Mouse (Mus musculus): ENCODE data around the gene Mnt.

DNA sequence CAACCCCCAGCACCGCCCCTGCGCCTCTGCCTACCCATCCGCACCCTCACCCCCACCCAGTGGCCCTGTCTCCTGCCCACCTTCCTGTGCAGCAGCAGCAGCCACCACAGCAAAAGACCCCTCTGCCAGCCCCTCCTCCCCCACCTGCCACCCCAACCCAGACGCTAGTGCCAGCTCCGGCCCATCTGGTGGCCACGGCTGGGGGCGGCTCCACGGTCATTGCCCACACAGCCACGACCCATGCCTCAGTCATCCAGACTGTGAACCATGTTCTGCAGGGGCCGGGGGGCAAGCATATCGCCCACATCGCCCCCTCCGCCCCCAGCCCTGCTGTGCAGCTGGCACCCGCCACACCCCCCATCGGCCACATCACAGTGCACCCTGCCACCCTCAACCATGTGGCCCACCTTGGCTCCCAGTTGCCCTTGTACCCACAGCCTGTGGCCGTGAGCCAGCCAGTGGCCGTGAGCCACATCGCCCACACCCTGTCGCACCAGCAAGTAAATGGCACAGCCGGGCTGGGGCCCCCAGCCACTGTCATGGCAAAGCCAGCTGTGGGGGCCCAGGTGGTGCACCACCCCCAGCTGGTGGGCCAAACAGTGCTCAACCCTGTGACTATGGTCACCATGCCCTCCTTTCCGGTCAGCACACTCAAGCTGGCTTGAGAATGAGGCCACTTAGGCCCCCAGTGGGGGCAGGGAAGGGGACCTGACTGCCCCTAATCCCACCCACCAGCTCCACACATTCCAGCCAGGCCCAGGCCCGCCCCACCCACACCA, 12.1 kb downstream of the Mnt start:
- TF ChIP-seq POLR2A (IDR thresholded peaks at IDR 0.05; ENCODE audit: extremely low read depth, insufficient read depth, low read length): no peak
- no peak for TF ChIP-seq CTCF (IDR thresholded peaks at IDR 0.05; ENCODE audit: extremely low read depth, insufficient read depth, low read length)

Measured in cortical plate, adult 2 months (tissue).